Mouse (Mus musculus): ENCODE data around the gene Fam163a. TPM values are rescaled to one million over a fixed set of nuclear protein-coding genes. Genes with fewer than 3 reads are reported as not detected.
"Not testable (repeated sequence)": the region's sequence is repeated elsewhere in the genome, so short reads cannot be mapped to it uniquely, and the experiment has no call there.

Gene Fam163a
- polyA plus RNA-seq (2014; fragmentation: Nextera tagmentation; extraction: Ambion mirVana): 2.0 and 2.9 TPM in 2 replicates

DNA sequence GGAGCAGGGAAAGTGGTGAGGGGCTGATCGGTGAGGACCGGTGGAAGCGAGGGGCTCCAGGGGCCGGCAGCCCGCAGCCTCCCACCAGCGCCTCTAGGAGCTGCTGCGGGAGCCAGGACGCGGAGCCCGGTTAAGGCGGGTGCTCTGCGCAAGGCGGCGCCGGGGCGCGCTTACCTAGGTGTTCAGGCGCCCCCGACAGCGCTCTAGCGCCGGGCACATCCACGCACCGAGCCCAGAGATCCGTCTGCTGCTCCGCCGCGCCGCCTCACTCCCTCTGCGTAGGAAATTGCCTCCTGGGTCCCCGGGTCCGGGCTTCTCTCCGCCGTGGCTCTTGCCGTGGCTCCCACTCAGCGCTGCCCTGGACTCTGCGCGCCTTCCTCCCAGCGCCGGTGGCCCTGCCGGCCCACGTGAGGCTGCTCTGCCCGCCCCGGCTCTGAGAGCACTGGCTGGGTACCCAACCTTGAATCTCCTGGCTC lies at the start of gene Fam163a:
Gene Fam163a (minus strand): TSS at position 371 of the 476 bp plus-strand sequence.
- H3K27me3 ChIP-seq (ENCODE audit: control insufficient read depth, insufficient read depth, low read length): peaks cover 38% of the 10 kb centered on the region
- peaks cover 17% of the 10 kb centered on the region; the same call in 1 of the 2 replicates for H3K4me1 ChIP-seq (ENCODE audit: control insufficient read depth, insufficient read depth, low read length)
- peak within 1 kb of the TSS; percentile 92 for H3K4me2 ChIP-seq
- under 1% methylated on average over 37 of the region's 44 CpGs for WGBS (ENCODE audit: insufficient replicate concordance)
- H3K9ac ChIP-seq (ENCODE audit: low read depth, low read length): peak within 1 kb of the TSS; percentile 68
- H3K9me3 ChIP-seq (replicated peaks; ENCODE audit: control insufficient read depth, low read length): no peaks in the 10 kb centered on the region
- H3K4me3 ChIP-seq (ENCODE audit: low read depth, low read length): peak within 1 kb of the TSS; percentile 55
- H3K36me3 ChIP-seq (ENCODE audit: control insufficient read depth, insufficient read depth, low read length): no peaks in the 10 kb centered on the region
- peak; percentile 20; the same call in 1 of the 2 replicates for ATAC-seq (replicated peaks; ENCODE audit: insufficient number of reproducible peaks, low FRiP score, low TSS enrichment)
- no peak within 1 kb of the TSS for H3K27ac ChIP-seq (ENCODE audit: low read depth, low read length)

DNA sequence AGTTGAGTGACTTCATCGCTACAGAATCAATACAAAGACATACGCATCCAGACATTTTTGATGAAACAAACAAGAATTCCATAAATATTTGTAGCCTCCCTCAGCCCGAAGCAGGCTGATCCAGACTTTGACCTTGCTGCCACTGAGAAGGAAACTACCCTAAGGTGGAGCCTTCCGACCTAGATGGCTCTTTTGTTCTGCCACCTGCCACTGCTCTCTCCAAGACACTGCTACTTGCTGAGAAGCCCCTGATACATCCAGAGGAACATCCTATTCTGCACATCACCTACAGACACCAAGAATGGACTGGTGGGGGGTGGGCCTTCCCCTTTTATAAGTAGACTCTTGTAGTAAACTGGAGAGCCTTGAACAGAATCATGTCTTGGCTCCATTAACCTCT lies 46.3 kb upstream of the Fam163a start:
- H3K4me3 ChIP-seq (ENCODE audit: low read depth, low read length); H3K4me1 ChIP-seq (ENCODE audit: control insufficient read depth, insufficient read depth, low read length); H3K9ac ChIP-seq (ENCODE audit: low read depth, low read length); H3K27ac ChIP-seq (ENCODE audit: low read depth, low read length); H3K4me2 ChIP-seq; H3K9me3 ChIP-seq (replicated peaks; ENCODE audit: control insufficient read depth, low read length); H3K27me3 ChIP-seq (ENCODE audit: control insufficient read depth, insufficient read depth, low read length); ATAC-seq (replicated peaks; ENCODE audit: insufficient number of reproducible peaks, low FRiP score, low TSS enrichment); H3K36me3 ChIP-seq (ENCODE audit: control insufficient read depth, insufficient read depth, low read length): not testable (repeated sequence)
- WGBS (ENCODE audit: insufficient replicate concordance): 74% methylated on average over 4 of the region's 4 CpGs

DNA sequence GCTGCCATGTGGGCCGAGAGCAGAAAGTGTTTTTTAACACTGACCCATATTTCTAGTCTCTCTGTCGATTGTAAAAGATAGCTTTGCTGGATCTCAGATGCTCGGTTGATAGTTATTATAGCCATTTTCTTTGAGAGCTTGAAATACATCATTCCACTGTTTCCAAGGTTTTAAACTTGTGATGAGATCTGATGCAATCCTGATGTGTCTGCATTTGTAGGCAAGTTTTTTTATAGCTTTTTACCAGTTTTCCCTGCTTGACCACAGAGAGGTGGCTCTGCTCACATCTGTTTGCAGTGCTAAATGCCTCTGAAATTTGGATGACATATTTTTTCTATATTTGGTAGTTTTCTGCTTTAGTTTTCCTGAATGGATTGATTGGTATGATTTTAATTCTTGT lies 43.1 kb upstream of the Fam163a start:
- Histone ChIP-seq H3K27me3 (ENCODE audit: control insufficient read depth, insufficient read depth, low read length) (no peaks in the 10 kb centered on the region), H3K4me1 (ENCODE audit: control insufficient read depth, insufficient read depth, low read length) (no peaks in the 10 kb centered on the region), H3K36me3 (ENCODE audit: control insufficient read depth, insufficient read depth, low read length) (no peaks in the 10 kb centered on the region), H3K27ac (ENCODE audit: low read depth, low read length) (no peak overlapping the region), H3K4me2 (no peak overlapping the region), H3K4me3 (ENCODE audit: low read depth, low read length) (no peak overlapping the region), H3K9me3 (replicated peaks; ENCODE audit: control insufficient read depth, low read length) (no peaks in the 10 kb centered on the region), H3K9ac (ENCODE audit: low read depth, low read length) (no peak overlapping the region)
- WGBS (ENCODE audit: insufficient replicate concordance): 61% methylated on average over 3 of the region's 3 CpGs
- ATAC-seq (replicated peaks; ENCODE audit: insufficient number of reproducible peaks, low FRiP score, low TSS enrichment): no peak

DNA sequence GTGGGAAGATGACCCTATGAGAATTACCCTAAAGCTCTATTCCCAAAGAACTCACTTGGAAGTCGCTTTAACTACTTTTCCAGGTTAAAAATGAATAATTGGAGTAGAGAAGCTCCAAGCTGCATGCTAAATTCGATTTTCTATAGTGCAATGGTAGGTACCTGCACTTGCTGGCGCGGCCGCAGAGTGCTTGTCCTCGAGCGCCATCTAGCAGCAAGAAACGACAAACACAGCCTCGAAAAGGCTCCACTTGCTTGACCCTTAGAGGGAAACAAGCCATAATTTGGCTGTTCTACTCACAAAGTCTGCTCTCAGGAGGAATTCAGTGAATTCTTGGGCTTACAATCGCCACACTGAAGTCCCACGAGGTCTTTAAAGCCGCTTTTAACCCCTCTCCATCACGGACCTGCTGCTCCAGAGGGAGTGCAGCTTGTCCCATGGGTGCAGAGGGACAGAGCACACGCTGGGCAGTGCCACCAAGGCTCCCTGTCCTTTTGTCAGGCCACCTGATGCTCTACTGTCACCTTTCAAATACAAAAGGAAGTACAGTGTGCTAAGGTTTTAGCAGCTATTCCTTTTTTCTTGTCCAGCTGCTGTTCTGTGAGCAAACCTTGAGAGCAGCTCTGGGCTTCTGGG lies 37.0 kb upstream of the Fam163a start:
- no peaks in the 10 kb centered on the region for H3K4me1 ChIP-seq (ENCODE audit: control insufficient read depth, insufficient read depth, low read length)
- no peak overlapping the region for H3K4me2 ChIP-seq
- 7% methylated on average over 14 of the region's 14 CpGs for WGBS (ENCODE audit: insufficient replicate concordance)
- H3K36me3 ChIP-seq (ENCODE audit: control insufficient read depth, insufficient read depth, low read length): no peaks in the 10 kb centered on the region
- ATAC-seq (replicated peaks; ENCODE audit: insufficient number of reproducible peaks, low FRiP score, low TSS enrichment): no peak
- no peak overlapping the region for H3K4me3 ChIP-seq (ENCODE audit: low read depth, low read length)
- H3K27ac ChIP-seq (ENCODE audit: low read depth, low read length): no peak overlapping the region
- no peak overlapping the region for H3K9ac ChIP-seq (ENCODE audit: low read depth, low read length)
- H3K9me3 ChIP-seq (replicated peaks; ENCODE audit: control insufficient read depth, low read length): no peaks in the 10 kb centered on the region
- no peaks in the 10 kb centered on the region for H3K27me3 ChIP-seq (ENCODE audit: control insufficient read depth, insufficient read depth, low read length)

GRCm38 (mm10) chr1:156241035-156241434 lies 36.2 kb upstream of the Fam163a start:
- 35% methylated on average over 2 of the region's 2 CpGs for WGBS (ENCODE audit: insufficient replicate concordance)
- ATAC-seq (replicated peaks; ENCODE audit: insufficient number of reproducible peaks, low FRiP score, low TSS enrichment): no peak
- no peak overlapping the region for H3K4me3 ChIP-seq (ENCODE audit: low read depth, low read length)
- no peaks in the 10 kb centered on the region for H3K9me3 ChIP-seq (replicated peaks; ENCODE audit: control insufficient read depth, low read length)
- no peaks in the 10 kb centered on the region for H3K36me3 ChIP-seq (ENCODE audit: control insufficient read depth, insufficient read depth, low read length)
- no peaks in the 10 kb centered on the region for H3K4me1 ChIP-seq (ENCODE audit: control insufficient read depth, insufficient read depth, low read length)
- no peak overlapping the region for H3K27ac ChIP-seq (ENCODE audit: low read depth, low read length)
- H3K27me3 ChIP-seq (ENCODE audit: control insufficient read depth, insufficient read depth, low read length): no peaks in the 10 kb centered on the region
- no peak overlapping the region for H3K9ac ChIP-seq (ENCODE audit: low read depth, low read length)
- no peak overlapping the region for H3K4me2 ChIP-seq

- WGBS (ENCODE audit: insufficient replicate concordance): 84% methylated on average over 6 of the region's 6 CpGs
- Histone ChIP-seq H3K4me2 (no peak overlapping the region), H3K36me3 (ENCODE audit: control insufficient read depth, insufficient read depth, low read length) (no peaks in the 10 kb centered on the region), H3K9ac (ENCODE audit: low read depth, low read length) (no peak overlapping the region), H3K4me1 (ENCODE audit: control insufficient read depth, insufficient read depth, low read length) (peaks cover 20% of the 10 kb centered on the region), H3K27me3 (ENCODE audit: control insufficient read depth, insufficient read depth, low read length) (no peaks in the 10 kb centered on the region), H3K27ac (ENCODE audit: low read depth, low read length) (peak overlapping the region; percentile 2; the same call in 1 of the 2 replicates), H3K9me3 (replicated peaks; ENCODE audit: control insufficient read depth, low read length) (no peaks in the 10 kb centered on the region), H3K4me3 (ENCODE audit: low read depth, low read length) (no peak overlapping the region)
- ATAC-seq (replicated peaks; ENCODE audit: insufficient number of reproducible peaks, low FRiP score, low TSS enrichment): no peak
Observed at GRCm38 (mm10) chr1:156231122-156231521, 26.3 kb upstream of the Fam163a start.

DNA sequence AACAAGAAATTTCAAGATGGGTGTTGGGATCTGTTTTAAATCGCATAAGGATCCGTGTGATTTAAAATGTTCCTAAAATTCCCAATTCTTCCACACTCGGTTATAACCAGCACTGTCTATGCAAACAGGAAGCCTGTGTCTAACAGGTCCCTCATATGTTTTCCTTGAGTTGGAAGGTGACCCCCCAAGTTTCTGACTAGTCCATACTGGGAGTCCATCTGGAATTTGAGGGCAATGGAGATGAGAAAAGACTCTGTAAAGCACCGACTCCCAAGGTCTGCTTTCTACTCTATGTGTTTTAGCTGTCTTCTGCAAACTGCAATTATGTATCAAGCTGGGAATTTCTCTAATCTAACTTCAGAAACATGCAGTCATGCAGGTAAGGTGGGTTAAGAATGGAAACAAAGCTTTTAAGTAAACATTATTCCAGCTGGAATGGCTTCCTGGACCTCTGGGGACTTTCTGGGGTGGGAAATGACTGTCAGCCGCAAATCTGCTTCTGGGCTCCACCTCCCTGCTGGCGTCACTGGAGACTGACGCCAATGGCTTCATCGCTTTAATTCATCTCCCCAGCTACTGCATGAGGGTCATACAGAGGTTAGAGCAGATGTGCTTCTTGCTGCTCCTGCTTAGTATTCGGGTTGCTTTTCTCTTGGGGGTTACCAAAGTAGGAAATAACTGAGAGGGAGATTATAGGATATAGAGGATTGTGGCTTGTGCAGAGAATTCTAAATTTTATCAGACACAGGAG lies 25.7 kb upstream of the Fam163a start:
- Histone ChIP-seq H3K9me3 (replicated peaks; ENCODE audit: control insufficient read depth, low read length) (no peaks in the 10 kb centered on the region), H3K27ac (ENCODE audit: low read depth, low read length) (peak overlapping the region; percentile 50; the same call in 1 of the 2 replicates), H3K27me3 (ENCODE audit: control insufficient read depth, insufficient read depth, low read length) (no peaks in the 10 kb centered on the region), H3K9ac (ENCODE audit: low read depth, low read length) (no peak overlapping the region), H3K4me1 (ENCODE audit: control insufficient read depth, insufficient read depth, low read length) (peaks cover 20% of the 10 kb centered on the region), H3K4me3 (ENCODE audit: low read depth, low read length) (no peak overlapping the region), H3K4me2 (0 out of 2 replicates have a peak overlapping the region, but pooled peaks have one; percentile 9), H3K36me3 (ENCODE audit: control insufficient read depth, insufficient read depth, low read length) (no peaks in the 10 kb centered on the region)
- ATAC-seq (replicated peaks; ENCODE audit: insufficient number of reproducible peaks, low FRiP score, low TSS enrichment): peak; percentile 37; the same call in 1 of the 2 replicates
- 38% methylated on average over 9 of the region's 9 CpGs for WGBS (ENCODE audit: insufficient replicate concordance)

DNA sequence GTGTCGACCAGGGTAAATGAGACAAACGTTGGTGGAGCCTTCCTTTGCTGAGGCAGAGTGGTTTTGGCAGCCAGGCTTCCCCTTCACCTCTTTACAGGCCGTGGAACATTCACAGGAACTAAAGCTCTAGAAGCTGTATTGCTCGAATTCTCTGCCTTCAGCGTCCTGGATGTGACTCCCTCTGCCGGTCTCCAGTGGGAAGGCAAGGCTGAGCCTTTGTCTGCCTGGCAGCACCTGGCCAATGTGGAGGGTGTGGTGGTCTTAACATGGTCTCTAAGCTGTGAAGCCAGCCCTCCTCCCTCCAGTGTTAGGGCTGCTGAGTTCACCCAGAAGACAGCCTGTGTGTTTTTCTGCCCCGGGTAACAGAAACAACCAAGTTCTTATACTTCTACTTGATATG lies 24.6 kb upstream of the Fam163a start:
- 24% methylated on average over 7 of the region's 7 CpGs for WGBS (ENCODE audit: insufficient replicate concordance)
- 0 out of 2 replicates have a peak, but pooled peaks have one; percentile 28 for ATAC-seq (replicated peaks; ENCODE audit: insufficient number of reproducible peaks, low FRiP score, low TSS enrichment)
- H3K27ac ChIP-seq (ENCODE audit: low read depth, low read length): 0 out of 2 replicates have a peak overlapping the region, but pooled peaks have one; percentile 17
- no peak overlapping the region for H3K9ac ChIP-seq (ENCODE audit: low read depth, low read length)
- peaks cover 20% of the 10 kb centered on the region for H3K4me1 ChIP-seq (ENCODE audit: control insufficient read depth, insufficient read depth, low read length)
- no peaks in the 10 kb centered on the region for H3K27me3 ChIP-seq (ENCODE audit: control insufficient read depth, insufficient read depth, low read length)
- no peaks in the 10 kb centered on the region for H3K36me3 ChIP-seq (ENCODE audit: control insufficient read depth, insufficient read depth, low read length)
- no peak overlapping the region for H3K4me3 ChIP-seq (ENCODE audit: low read depth, low read length)
- H3K9me3 ChIP-seq (replicated peaks; ENCODE audit: control insufficient read depth, low read length): no peaks in the 10 kb centered on the region
- H3K4me2 ChIP-seq: no peak overlapping the region
